Mouse (Mus musculus) liver, postnatal 0 days (tissue): Measurements from ENCODE around the gene Gm20388. TPM values are rescaled to one million over a fixed set of nuclear protein-coding genes. Genes with fewer than 3 reads are reported as not detected.

Experiments used
- ATAC-seq: fragments of 200-750 bp; cut with Nextera tagmentation; 2 replicates; pipeline ENCODE4 v1.8.0; 2017; ENCODE audit warnings: mild to moderate bottlenecking, moderate library complexity
- DNase-seq: peaks from one replicate; pipeline ENCODE4 v3.0.0-alpha.2; 2016
- H3K27ac ChIP-seq: fragments of 300-500 bp; sonication (generic); 2 replicates; pipeline ENCODE4 v1.5.1; 2014; ENCODE audit warnings: antibody characterized with exemption, moderate library complexity, mild to moderate bottlenecking, low read depth
- H3K27me3 ChIP-seq: fragments of 300-500 bp; sonication (generic); 2 replicates; pipeline ENCODE4 v1.6.1; 2014; ENCODE audit warnings: low read length, control low read depth, mixed read lengths; ENCODE audit not compliant: insufficient read depth
- H3K36me3 ChIP-seq: fragments of 300-500 bp; sonication (generic); replicated peaks from 2 replicates; pipeline ENCODE4 v1.6.1; 2014; ENCODE audit warnings: mild to moderate bottlenecking, control low read depth, low read length, moderate library complexity, mixed read lengths; ENCODE audit not compliant: insufficient read depth
- H3K4me1 ChIP-seq: fragments of 300-500 bp; sonication (generic); 2 replicates; pipeline ENCODE4 v1.6.1; 2014; ENCODE audit warnings: antibody characterized with exemption, mild to moderate bottlenecking, control low read depth; ENCODE audit not compliant: insufficient read depth
- H3K4me2 ChIP-seq: fragments of 300-500 bp; sonication (generic); 2 replicates; pipeline ENCODE4 v1.6.1; 2014; ENCODE audit warnings: low read depth, mild to moderate bottlenecking, low read length, moderate library complexity, mixed read lengths
- H3K4me3 ChIP-seq: fragments of 300-500 bp; sonication (generic); 2 replicates; pipeline ENCODE4 v1.5.1; 2014; ENCODE audit warnings: low read depth, low read length
- H3K9ac ChIP-seq: fragments of 300-500 bp; sonication (generic); replicated peaks from 2 replicates; pipeline ENCODE4 v1.6.1; 2014; ENCODE audit warnings: mild to moderate bottlenecking, moderate library complexity
- H3K9me3 ChIP-seq: fragments of 300-500 bp; sonication (generic); 2 replicates; pipeline ENCODE4 v1.6.1; 2016; ENCODE audit warnings: mild to moderate bottlenecking, control low read depth, low read length, mixed read lengths
- CTCF ChIP-seq: sonication (generic); IDR thresholded peaks from 2 replicates; pipeline ENCODE4 v1.5.1; 2016; ENCODE audit warnings: antibody characterized with exemption, low read depth
- EP300 ChIP-seq: IDR thresholded peaks from 2 replicates; pipeline ENCODE4 v1.6.1; 2016; ENCODE audit warnings: antibody characterized with exemption, low read depth, mild to moderate bottlenecking
- WGBS: fragments of 180-500 bp; shearing (Covaris S2); extraction: QIAGEN DNeasy Blood & Tissue Kit; methylation state at CpG from one replicate; pipeline ENCODE4 v1.1.7; 2014; ENCODE audit not compliant: insufficient replicate concordance; 5-methylcytosine and 5-hydroxymethylcytosine counted together
- polyA plus RNA-seq: library from polyadenylated mRNA; unstranded; fragments of >200 nt; fragmentation: Nextera tagmentation; extraction: Ambion mirVana; gene quantifications from 2 replicates; pipeline ENCODE4 v1.2.1, GENCODE M21; 2015

The Gm20388 gene
- polyA plus RNA-seq, 1 experiment from 2014 or later: not detected

DNA sequence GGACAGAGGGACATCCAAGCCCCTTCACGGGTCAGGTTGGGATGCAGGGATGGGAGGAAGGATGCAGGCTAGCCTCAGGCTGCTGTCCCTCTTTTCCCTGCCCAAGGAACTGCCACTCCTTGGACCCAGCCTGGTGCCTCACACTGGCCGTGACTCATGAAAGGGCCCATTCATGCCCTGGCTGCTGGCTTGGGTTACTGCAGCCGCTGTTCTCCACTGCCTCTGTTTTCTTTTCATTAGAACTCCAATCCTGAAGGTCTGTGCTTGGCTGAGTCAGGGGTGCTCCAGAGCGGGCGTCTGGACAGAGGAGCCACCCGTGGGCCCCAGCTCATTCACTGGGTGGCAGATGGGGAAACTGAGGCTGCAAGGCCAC is 2314.0 kb downstream of the Gm20388 start:
- DNase-seq (no peak), ATAC-seq (no peak)
- Histone ChIP-seq H3K9me3 (no peaks in the 10 kb centered on the region), H3K27ac (no peak overlapping the region), H3K27me3 (peaks cover 17% of the 10 kb centered on the region), H3K4me2 (no peak overlapping the region), H3K9ac (no peak overlapping the region), H3K4me1 (no peaks in the 10 kb centered on the region), H3K36me3 (no peaks in the 10 kb centered on the region), H3K4me3 (no peak overlapping the region)
- TF ChIP-seq EP300: no peak
- TF ChIP-seq CTCF: 0 out of 2 replicates have a peak, but pooled peaks have one; percentile 1
- 64% methylated on average over 6 of the region's 6 CpGs for WGBS

DNA sequence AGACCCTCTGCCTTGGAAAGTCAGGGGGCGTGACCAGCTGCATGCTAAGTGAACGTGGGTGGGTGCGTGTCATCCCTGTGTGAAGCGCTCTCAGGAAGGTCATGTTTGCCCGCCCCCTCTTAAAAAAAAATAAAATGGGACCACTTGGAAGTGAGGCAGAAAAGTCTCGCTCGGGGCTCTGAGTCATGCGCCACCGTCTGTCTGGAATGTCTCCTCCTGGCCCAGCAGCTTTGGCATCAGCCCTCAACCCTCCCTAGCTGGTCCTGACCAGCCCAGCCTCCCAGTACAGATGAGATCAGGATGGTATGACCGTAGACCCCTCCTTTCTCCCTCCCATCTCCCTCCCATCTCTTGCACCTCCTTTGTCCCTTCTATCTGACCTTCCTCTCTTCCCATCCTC is 2314.8 kb downstream of the Gm20388 start:
- 69% methylated on average over 10 of the region's 10 CpGs for WGBS
- Histone ChIP-seq H3K4me1 (no peaks in the 10 kb centered on the region), H3K36me3 (no peaks in the 10 kb centered on the region), H3K9me3 (no peaks in the 10 kb centered on the region), H3K4me3 (no peak overlapping the region), H3K4me2 (no peak overlapping the region), H3K9ac (no peak overlapping the region), H3K27ac (no peak overlapping the region), H3K27me3 (peaks cover 23% of the 10 kb centered on the region)
- ATAC-seq: no peak
- TF ChIP-seq CTCF: no peak
- no peak for TF ChIP-seq EP300
- no peak for DNase-seq

DNA sequence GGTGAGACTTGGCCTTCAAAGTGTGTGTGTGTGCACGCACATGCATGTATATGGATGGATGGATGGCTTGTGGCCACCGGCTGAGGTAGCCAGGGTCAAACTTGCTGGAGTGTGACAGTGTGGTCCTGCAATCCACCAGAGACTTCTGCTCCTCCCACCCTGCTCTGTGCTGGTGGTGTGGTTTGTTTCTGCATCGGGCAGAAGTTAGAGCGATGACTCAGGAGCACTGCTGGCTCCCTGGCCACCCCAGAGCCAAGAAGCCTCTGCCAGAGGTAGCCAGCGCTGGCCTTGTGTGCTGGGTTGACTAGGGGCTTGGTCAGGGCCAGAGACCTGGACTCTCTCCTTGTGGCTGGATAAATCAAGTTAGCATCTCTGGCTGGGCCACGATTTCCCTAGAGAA is 2316.7 kb downstream of the Gm20388 start:
- DNase-seq (no peak), ATAC-seq (no peak)
- Histone ChIP-seq H3K9me3 (no peaks in the 10 kb centered on the region), H3K4me1 (no peaks in the 10 kb centered on the region), H3K36me3 (no peaks in the 10 kb centered on the region), H3K27me3 (peaks cover 40% of the 10 kb centered on the region), H3K4me2 (no peak overlapping the region), H3K27ac (no peak overlapping the region), H3K4me3 (no peak overlapping the region), H3K9ac (no peak overlapping the region)
- TF ChIP-seq CTCF (no peak), EP300 (no peak)
- 62% methylated on average over 5 of the region's 6 CpGs for WGBS

DNA sequence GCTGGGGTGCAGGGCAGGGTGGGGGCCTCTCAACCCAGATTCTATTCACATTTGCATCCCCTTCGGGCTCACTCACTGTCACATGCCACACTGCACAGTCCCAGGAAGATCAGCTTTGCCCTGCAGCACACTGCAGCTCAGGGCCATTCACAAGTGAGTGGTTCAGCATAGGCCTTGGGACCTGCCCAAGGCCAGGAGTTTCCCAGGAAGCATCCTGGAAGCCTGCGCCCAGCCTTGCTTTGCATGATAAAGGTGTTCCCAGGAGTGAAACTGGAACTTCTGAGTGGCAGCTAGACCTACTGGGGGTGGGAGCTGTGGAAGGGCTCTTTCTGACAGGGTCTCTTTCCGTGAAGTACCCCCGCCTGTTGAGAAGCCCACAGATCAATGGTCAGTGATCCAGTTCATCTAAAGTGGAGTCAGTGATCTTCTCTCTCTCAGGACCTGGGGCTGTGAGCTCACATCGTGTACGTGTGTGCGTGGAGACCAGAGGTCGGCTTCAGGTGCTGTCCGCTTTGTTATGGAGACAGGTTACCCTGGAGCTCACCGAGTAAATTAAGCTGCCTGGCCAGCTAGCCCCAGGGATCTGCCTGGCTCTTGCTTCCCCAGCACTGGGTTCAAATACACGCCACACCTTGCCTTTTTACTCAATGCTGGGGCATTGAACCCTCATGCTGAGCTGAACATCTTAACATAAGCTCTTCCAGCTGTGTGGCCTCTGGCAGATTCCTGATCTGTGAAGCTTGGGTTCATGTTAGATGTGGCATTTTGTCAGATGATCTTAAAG is 2318.3 kb downstream of the Gm20388 start:
- Histone ChIP-seq H3K27ac (no peak overlapping the region), H3K4me2 (no peak overlapping the region), H3K9me3 (no peaks in the 10 kb centered on the region), H3K4me3 (no peak overlapping the region), H3K4me1 (no peaks in the 10 kb centered on the region), H3K36me3 (no peaks in the 10 kb centered on the region), H3K27me3 (peaks cover 40% of the 10 kb centered on the region), H3K9ac (no peak overlapping the region)
- DNase-seq (no peak), ATAC-seq (no peak)
- WGBS: 57% methylated on average over 11 of the region's 11 CpGs
- TF ChIP-seq CTCF: no peak
- TF ChIP-seq EP300: no peak

DNA sequence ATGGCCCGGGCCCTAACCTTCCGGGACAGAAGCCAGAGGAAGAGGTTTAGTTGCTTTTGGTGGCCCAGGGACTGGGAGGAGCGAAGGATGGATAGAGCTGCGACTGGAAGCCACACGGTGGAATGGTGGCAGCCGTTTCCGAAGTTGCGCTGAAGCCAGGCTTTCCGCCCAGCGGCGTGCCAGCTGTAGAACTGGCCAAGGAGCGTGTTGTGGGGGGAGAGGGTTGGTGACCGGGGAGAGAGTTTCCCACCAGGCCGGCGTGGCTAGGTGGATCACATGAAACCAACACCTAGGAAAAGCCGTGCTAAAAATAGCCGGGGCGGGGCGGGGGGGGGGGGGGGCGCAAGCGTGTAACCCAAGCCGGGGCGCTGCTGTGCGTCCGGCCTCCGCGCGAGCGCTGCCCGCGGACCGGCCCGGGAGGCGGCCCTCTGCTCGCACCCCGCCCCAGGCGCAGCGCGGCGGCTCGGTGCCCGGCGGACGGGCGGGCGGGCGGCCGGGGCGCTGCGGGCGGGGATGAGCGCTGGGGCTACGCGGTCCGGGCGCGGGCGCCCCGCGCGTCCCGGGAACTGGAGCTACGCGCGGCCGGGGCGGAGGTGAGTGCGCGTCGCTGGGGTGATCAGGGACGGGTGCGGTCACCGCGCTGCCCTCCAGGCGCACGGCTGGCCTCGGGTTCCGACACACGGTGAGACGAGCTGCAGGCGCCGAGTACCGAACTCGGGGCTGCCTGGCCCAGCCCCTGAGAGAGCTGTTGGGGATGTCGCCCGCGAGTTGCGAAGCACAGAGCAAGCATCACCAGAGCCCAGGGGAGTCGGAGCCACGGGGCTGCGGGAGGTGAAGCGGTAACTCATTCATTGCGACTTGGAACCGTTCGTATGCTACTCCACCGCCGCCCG is 2319.4 kb downstream of the Gm20388 start:
- no peak for DNase-seq
- Histone ChIP-seq H3K27me3 (peaks cover 40% of the 10 kb centered on the region), H3K9ac (peak overlapping the region; percentile 37; the same call in 1 of the 2 replicates), H3K36me3 (no peaks in the 10 kb centered on the region), H3K4me3 (peak overlapping the region; percentile 45), H3K27ac (no peak overlapping the region), H3K4me1 (peaks cover 3% of the 10 kb centered on the region; the same call in 1 of the 2 replicates), H3K4me2 (peak overlapping the region; percentile 73), H3K9me3 (no peaks in the 10 kb centered on the region)
- peak; percentile 13 for ATAC-seq
- 2% methylated on average over 59 of the region's 98 CpGs for WGBS
- TF ChIP-seq EP300 (no peak), CTCF (no peak)

DNA sequence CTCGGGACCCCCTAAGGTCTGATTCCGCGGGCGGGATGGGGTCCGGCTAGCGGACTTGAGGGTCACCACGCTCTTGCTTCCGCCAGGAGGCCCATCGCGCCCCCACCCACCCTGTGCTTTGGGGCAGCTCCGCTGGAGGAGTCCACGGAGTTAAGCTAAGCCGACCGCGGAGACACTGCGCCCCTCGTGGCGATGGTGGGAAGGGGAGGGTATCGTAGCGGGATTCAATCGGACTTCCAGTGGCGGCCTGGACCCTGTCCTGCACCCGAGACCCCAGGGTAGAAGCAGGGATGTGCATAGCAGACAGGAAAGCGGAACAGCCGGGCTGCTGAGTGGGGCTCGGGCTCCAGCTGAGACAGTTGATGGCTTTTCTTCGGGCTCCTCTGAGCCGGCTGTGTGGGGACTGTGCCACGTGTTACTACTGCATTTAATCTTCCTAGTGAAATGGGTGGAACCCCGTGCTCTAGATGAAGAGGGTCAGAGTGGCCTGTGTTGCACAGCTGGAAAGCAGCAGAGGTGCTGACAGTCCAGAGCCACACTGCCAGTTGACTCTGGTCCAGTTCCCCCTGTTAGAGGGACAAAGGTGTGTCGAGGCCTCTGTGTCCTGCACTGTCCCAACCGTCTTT is 2320.2 kb downstream of the Gm20388 start:
- no peak for TF ChIP-seq EP300
- TF ChIP-seq CTCF: peak; percentile 78
- peak; percentile 35; the same call in 1 of the 2 replicates for ATAC-seq
- Histone ChIP-seq H3K36me3 (no peaks in the 10 kb centered on the region), H3K27me3 (peaks cover 39% of the 10 kb centered on the region), H3K27ac (no peak overlapping the region), H3K9me3 (no peaks in the 10 kb centered on the region), H3K9ac (peak overlapping the region; percentile 37), H3K4me1 (peaks cover 3% of the 10 kb centered on the region; the same call in 1 of the 2 replicates), H3K4me3 (peak overlapping the region; percentile 45), H3K4me2 (peak overlapping the region; percentile 73)
- 5% methylated on average over 32 of the region's 32 CpGs for WGBS
- peak; percentile 68 for DNase-seq
